Mouse (Mus musculus) liver, embryonic 16.5 days (tissue): ENCODE results near the gene Rtkn2. TPM values are rescaled to one million over a fixed set of nuclear protein-coding genes. Genes with fewer than 3 reads are reported as not detected.

Source experiments
- ATAC-seq: fragments of 200-750 bp; cut with Nextera tagmentation; 2 replicates; pipeline ENCODE4 v1.8.0; 2017; ENCODE audit warnings: low read depth, mild to moderate bottlenecking, moderate number of reproducible peaks, moderate library complexity
- H3K27ac ChIP-seq: fragments of 300-500 bp; sonication (generic); 2 replicates; pipeline ENCODE4 v1.5.1; 2014; ENCODE audit warnings: mild to moderate bottlenecking, low read length
- H3K27me3 ChIP-seq: fragments of 300-500 bp; sonication (generic); 2 replicates; pipeline ENCODE4 v1.6.1; 2014; ENCODE audit warnings: low read depth, low read length, mixed read lengths; ENCODE audit not compliant: control insufficient read depth, insufficient read depth
- H3K36me3 ChIP-seq: fragments of 300-500 bp; sonication (generic); 2 replicates; pipeline ENCODE4 v1.6.1; 2014; ENCODE audit warnings: mild to moderate bottlenecking; ENCODE audit not compliant: control insufficient read depth, insufficient read depth
- H3K4me1 ChIP-seq: fragments of 300-500 bp; sonication (generic); 2 replicates; pipeline ENCODE4 v1.6.1; 2014; ENCODE audit warnings: low read depth, low read length, mixed read lengths; ENCODE audit not compliant: control insufficient read depth
- H3K4me2 ChIP-seq: fragments of 300-500 bp; sonication (generic); 2 replicates; pipeline ENCODE4 v1.6.1; 2014; ENCODE audit warnings: low read depth, low read length, mixed read lengths
- H3K4me3 ChIP-seq: fragments of 300-500 bp; sonication (generic); 2 replicates; pipeline ENCODE4 v1.5.1; 2014; ENCODE audit warnings: low read depth, mild to moderate bottlenecking, low read length
- H3K9ac ChIP-seq: fragments of 300-500 bp; sonication (generic); 2 replicates; pipeline ENCODE4 v1.6.1; 2014; ENCODE audit warnings: low read depth, low read length
- H3K9me3 ChIP-seq: fragments of 300-500 bp; sonication (generic); replicated peaks from 2 replicates; pipeline ENCODE4 v1.6.1; 2016; ENCODE audit warnings: low read length; ENCODE audit not compliant: control insufficient read depth
- WGBS: fragments of 180-500 bp; shearing (Covaris S2); extraction: QIAGEN DNeasy Blood & Tissue Kit; methylation state at CpG from one replicate; pipeline ENCODE4 v1.1.7; 2014; ENCODE audit not compliant: insufficient replicate concordance; 5-methylcytosine and 5-hydroxymethylcytosine counted together
- polyA plus RNA-seq: library from polyadenylated mRNA; unstranded; fragments of >200 nt; fragmentation: Nextera tagmentation; extraction: Ambion mirVana; gene quantifications from 2 replicates; pipeline ENCODE4 v1.2.1, GENCODE M21; 2015

Rtkn2 gene
- polyA plus RNA-seq, 1 experiment from 2014 or later = 1.4 TPM

DNA sequence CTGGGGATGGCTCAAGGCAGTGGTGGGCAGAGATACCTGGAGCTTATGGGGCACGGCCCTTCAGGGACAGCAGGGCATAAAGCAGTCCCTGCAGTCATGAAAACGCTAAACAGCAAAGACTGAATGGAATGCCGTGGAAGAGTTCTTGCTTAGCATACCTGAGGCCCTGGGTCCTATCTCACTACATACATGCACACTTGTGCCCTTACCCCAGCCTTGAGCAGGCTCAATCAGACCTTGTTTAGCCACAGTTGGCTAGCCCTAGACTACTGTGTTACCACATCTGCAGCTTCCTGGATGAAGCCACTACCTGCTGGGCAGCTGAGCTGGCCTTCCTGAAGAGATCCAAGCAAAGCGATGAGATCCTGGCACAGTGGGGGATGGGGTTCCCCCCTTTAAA, 93.3 kb downstream of the Rtkn2 start:
- H3K4me1 ChIP-seq = no peaks in the 10 kb centered on the region
- H3K9me3 ChIP-seq = no peaks in the 10 kb centered on the region
- WGBS = 71% methylated on average over 4 of the region's 4 CpGs
- no peaks in the 10 kb centered on the region for H3K27me3 ChIP-seq
- H3K27ac ChIP-seq = no peak overlapping the region
- no peak overlapping the region for H3K9ac ChIP-seq
- H3K36me3 ChIP-seq = no peaks in the 10 kb centered on the region
- no peak for ATAC-seq
- H3K4me3 ChIP-seq = no peak overlapping the region
- H3K4me2 ChIP-seq = no peak overlapping the region

DNA sequence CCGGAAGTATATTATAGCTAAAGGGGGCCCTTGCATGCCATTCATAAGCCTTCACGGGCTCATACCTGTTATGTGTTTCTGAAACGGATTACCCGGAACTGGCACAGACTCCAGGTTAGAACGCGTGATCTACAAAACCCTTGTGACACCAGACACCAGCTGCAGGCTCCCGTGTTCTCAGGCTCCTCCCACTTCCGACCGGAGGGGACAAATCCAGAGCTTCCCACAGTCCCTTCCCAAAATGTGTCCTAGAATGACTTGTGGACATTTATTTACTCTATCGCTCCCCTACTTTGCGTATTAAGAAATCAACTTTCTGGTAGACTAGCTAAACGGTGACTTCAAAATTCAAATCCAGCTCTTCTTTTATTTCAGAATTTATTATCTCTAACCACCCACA, 94.9 kb downstream of the Rtkn2 start:
- no peak overlapping the region for H3K27ac ChIP-seq
- no peaks in the 10 kb centered on the region for H3K4me1 ChIP-seq
- no peak overlapping the region for H3K4me2 ChIP-seq
- H3K36me3 ChIP-seq = no peaks in the 10 kb centered on the region
- 79% methylated on average over 12 of the region's 12 CpGs for WGBS
- no peaks in the 10 kb centered on the region for H3K9me3 ChIP-seq
- no peak overlapping the region for H3K9ac ChIP-seq
- no peak overlapping the region for H3K4me3 ChIP-seq
- H3K27me3 ChIP-seq = no peaks in the 10 kb centered on the region
- ATAC-seq = no peak

DNA sequence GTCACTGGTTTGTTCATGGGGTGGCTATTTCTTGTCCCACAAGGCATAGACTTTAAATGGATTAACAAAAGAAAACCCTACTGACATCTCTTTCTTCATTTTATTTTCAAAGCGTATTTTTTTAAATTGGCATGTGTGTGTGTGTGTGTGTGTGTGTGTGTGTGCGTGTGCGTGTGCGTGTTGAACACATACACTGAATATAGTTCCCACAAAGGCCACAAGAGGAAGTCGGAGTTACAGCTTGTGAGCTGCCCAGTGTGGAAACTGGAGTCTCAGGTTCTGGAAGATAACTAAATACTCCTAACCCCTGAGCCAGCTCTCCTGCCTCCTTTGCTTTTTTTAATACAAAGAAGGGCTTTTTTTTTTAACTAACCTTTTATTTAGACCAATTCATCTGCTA, 95.8 kb downstream of the Rtkn2 start:
- Histone ChIP-seq H3K9ac (no peak overlapping the region), H3K4me2 (no peak overlapping the region), H3K4me3 (no peak overlapping the region), H3K9me3 (no peaks in the 10 kb centered on the region), H3K27me3 (no peaks in the 10 kb centered on the region), H3K4me1 (no peaks in the 10 kb centered on the region), H3K27ac (no peak overlapping the region), H3K36me3 (no peaks in the 10 kb centered on the region)
- 35% methylated on average over 5 of the region's 5 CpGs for WGBS
- ATAC-seq = no peak

DNA sequence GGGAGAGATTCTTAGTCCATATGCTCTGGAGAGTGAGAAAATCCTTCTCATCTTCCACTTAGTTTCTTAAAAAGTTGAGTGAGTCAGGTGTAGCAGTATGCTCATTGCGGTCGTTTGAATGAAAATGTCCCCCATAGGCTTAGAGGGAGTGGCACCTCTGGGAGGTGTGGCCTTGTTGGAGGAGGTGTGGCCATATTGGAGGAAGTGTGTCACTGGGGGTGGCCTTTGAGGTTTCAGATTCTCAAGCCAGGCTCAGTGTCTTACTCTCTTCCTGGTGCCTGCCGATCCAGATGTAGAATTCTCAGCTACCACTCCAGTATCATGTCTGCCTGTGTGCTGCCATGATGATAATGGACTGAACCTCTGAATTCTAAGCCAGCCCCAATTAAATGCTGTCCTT, 99.3 kb downstream of the Rtkn2 start:
- WGBS = 70% methylated on average over 3 of the region's 3 CpGs

DNA sequence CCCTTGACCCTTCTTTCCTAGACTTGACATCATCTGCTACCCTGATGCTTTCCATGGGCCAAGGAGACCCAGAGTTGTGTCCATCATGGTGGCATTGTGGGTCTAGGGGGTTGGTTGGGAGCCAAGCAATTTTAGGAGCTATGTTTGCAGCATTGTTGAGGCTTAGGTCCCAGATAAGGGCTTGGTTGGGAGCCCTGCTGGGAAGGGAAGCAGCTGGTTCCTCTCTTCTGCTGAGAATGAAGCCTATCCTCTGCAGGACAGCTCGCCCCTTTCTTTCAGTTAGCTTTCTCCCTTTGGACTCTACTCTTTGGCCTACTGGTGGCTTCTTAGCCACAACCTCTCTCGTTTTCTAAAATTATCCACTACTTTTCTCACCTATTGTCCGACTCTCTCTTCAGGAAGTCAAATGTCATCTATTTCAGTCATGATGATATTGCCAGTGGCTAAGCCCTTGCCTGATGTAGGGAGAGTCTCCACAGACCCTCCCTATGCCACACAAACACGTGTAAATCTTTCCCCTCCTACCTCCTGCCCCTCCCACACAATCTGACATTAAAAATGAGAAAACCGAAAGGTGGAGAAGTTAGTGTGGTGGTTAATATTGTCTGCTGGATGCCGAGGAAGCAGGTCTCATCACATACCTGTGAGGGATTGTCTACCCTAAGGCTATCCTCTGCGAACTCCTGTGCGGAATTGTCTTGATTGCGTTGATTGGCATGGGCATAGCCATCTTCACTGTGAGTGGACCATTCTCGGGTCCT, 100.7 kb downstream of the Rtkn2 start:
- Histone ChIP-seq H3K9ac (no peak overlapping the region), H3K4me1 (no peaks in the 10 kb centered on the region), H3K27me3 (no peaks in the 10 kb centered on the region), H3K36me3 (no peaks in the 10 kb centered on the region), H3K4me2 (no peak overlapping the region), H3K9me3 (no peaks in the 10 kb centered on the region), H3K4me3 (no peak overlapping the region), H3K27ac (no peak overlapping the region)
- WGBS = 50% methylated on average over 10 of the region's 10 CpGs
- no peak for ATAC-seq

More for the DNA sequence above, 99.3 kb downstream of the Rtkn2 start:
- Histone ChIP-seq H3K9ac (no peak overlapping the region), H3K36me3 (no peaks in the 10 kb centered on the region), H3K9me3 (no peaks in the 10 kb centered on the region), H3K27me3 (no peaks in the 10 kb centered on the region), H3K4me3 (no peak overlapping the region), H3K27ac (no peak overlapping the region), H3K4me1 (no peaks in the 10 kb centered on the region), H3K4me2 (no peak overlapping the region)
- ATAC-seq = no peak

DNA sequence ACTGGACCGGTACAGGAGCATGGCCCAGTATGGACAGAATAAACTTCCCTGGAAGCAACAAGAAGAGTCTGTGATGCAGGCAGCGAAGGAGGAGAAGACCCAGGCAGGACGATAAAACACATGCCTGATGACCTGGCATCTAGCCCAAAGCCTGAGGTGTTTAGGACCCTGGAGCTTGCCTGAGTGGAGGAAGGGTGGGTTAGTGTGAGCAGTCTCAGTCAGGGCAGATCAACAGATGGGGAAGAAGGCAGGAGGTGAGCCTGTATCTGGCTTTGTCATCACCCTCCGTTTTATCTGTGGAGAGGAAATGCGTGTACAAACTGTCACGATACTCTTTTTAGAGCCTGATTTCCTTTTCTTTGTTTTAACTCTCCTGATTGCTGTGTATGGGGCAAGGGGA, 102.3 kb downstream of the Rtkn2 start:
- H3K36me3 ChIP-seq = no peaks in the 10 kb centered on the region
- WGBS = 35% methylated on average over 6 of the region's 6 CpGs
- no peaks in the 10 kb centered on the region for H3K4me1 ChIP-seq

DNA sequence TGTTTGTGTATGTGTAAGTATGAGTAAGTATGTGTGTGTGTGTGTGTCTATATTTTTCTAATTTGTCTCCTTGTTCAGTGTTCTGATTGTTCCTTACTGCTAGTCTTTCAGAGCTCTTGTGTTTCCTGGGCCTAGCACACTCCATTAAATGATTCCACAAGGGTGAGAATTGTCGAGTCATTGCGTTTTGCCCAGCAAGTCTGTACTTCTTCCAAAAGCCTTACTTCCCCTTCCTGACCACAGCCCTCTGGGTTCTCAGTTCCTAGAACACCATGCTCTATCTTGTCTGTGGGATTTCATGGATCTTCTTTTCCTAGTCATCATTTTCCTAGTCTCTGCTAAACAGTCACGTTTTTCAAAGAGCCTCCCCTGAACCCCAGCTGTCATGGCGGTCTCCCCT, 106.2 kb downstream of the Rtkn2 start:
- H3K4me2 ChIP-seq = no peak overlapping the region
- H3K4me3 ChIP-seq = no peak overlapping the region
- no peak; the same call in 1 of the 2 replicates for ATAC-seq
- H3K4me1 ChIP-seq = no peaks in the 10 kb centered on the region
- no peak overlapping the region for H3K9ac ChIP-seq
- no peaks in the 10 kb centered on the region for H3K9me3 ChIP-seq
- no peaks in the 10 kb centered on the region for H3K27me3 ChIP-seq
- WGBS = 25% methylated on average over 4 of the region's 4 CpGs
- no peaks in the 10 kb centered on the region for H3K36me3 ChIP-seq
- no peak overlapping the region for H3K27ac ChIP-seq

More for the DNA sequence above, 102.3 kb downstream of the Rtkn2 start:
- H3K4me3 ChIP-seq = no peak overlapping the region
- ATAC-seq = no peak
- H3K27me3 ChIP-seq = no peaks in the 10 kb centered on the region
- no peak overlapping the region for H3K27ac ChIP-seq
- no peaks in the 10 kb centered on the region for H3K9me3 ChIP-seq
- no peak overlapping the region for H3K9ac ChIP-seq
- no peak overlapping the region for H3K4me2 ChIP-seq

DNA sequence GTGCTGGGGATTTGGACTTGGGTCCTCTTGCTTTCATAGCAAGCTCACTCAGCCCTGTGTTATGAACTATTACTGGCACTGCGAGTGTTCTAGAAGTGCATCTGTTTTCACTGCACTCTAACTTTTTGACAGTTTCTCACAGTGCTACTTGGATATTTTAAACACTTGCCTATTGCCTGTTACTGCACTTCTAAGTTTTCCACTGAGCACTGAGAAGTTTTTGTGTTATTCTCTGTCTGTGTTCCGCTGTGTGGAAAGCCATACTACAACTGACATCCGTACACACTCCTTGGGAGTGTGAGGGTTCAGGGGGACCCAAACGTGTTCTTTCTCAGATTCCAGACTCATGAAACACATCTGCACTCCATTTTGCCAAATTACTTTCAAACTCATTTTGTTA, 107.6 kb downstream of the Rtkn2 start:
- WGBS = 64% methylated on average over 4 of the region's 4 CpGs

DNA sequence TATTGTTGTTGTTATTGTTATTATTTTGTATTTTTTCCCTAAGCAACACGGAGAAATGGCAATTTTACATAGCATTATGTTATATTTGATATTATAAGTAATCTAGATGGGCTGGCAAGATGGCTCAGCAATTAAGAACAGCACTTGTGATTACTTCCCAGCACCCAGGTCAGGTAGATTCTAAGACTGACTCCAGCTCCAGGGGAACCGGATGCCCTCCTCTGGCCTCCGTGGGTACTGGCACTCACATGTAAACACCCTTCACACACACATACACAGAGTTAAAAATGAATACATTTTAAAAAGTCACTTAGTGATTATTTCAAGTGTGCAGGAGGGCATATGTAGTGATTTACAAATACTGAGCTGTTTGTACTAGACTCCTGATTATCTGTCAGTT, 108.4 kb downstream of the Rtkn2 start:
- no peak overlapping the region for H3K27ac ChIP-seq
- H3K4me3 ChIP-seq = no peak overlapping the region
- H3K4me2 ChIP-seq = no peak overlapping the region
- no peak for ATAC-seq
- no peaks in the 10 kb centered on the region for H3K36me3 ChIP-seq
- WGBS = 65% methylated on average over 3 of the region's 3 CpGs
- no peaks in the 10 kb centered on the region for H3K27me3 ChIP-seq
- peaks cover 2% of the 10 kb centered on the region for H3K4me1 ChIP-seq
- H3K9me3 ChIP-seq = no peaks in the 10 kb centered on the region
- H3K9ac ChIP-seq = no peak overlapping the region

More for the DNA sequence above, 107.6 kb downstream of the Rtkn2 start:
- ATAC-seq = no peak
- H3K4me2 ChIP-seq = no peak overlapping the region
- H3K9me3 ChIP-seq = no peaks in the 10 kb centered on the region
- H3K9ac ChIP-seq = no peak overlapping the region
- H3K36me3 ChIP-seq = no peaks in the 10 kb centered on the region
- no peaks in the 10 kb centered on the region for H3K27me3 ChIP-seq
- H3K4me3 ChIP-seq = no peak overlapping the region
- H3K4me1 ChIP-seq = peaks cover 2% of the 10 kb centered on the region
- H3K27ac ChIP-seq = no peak overlapping the region
